Mouse (Mus musculus): ENCODE measurements at regions not wholly inside any gene's neighbourhood (a gene's known extent, or its start where the extent isn't known, plus 50 kb on each side); places are given as distances from the start of the nearest gene placed in this dataset.

DNA sequence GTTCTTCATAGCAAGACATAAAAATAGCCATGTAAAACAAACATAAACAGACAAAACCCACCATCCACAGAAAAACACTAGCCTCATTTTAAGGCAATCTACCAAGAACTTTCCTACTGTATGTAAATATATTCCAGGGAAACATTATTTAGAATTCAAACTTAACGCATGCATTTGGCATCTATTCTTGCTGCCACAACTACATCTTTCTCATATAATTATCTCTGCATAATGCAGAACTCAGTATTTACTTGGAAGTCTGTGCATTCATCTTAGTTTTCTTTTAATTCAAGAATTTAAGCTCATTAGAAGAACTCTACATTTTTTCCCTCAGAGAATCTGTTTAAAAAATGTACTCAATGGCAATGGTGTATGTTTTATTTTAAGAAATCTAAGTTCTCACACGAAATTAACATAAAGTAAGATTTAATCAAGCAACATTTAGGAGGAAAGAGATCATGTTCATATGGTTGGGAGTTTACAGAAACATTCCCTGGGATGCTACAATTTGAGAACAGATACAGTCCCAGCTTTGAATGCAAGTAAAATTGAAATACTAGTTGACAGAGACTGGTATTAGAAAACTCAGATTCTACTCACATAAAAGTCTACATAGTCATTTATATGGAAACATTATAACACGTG lies 1114.7 kb downstream of the Sorcs1 start:
- DNase-seq (ENCODE audit: low spot score) = no peak

- peak; percentile 40 for DNase-seq (ENCODE audit: low spot score)
Measured at GRCm38 (mm10) chr19:49539445-49540407, 1138.7 kb downstream of the Sorcs1 start.
